Mouse (Mus musculus) brain, embryonic 14.5 days (tissue): ENCODE measurements around the gene Senp1.

Experiments
- CTCF ChIP-seq: fragments of 200-500 bp; IDR thresholded peaks from 2 replicates; pipeline ENCODE4 v1.5.1; 2012; ENCODE audit warnings: inconsistent platforms, mild to moderate bottlenecking, moderate library complexity, borderline replicate concordance; ENCODE audit not compliant: insufficient read depth, insufficient read length; ENCODE audit errors: extremely low read depth
- POLR2A ChIP-seq: fragments of 200-500 bp; IDR thresholded peaks from 2 replicates; pipeline ENCODE4 v1.6.1; 2012; ENCODE audit warnings: mild to moderate bottlenecking, inconsistent platforms, borderline replicate concordance; ENCODE audit not compliant: poor library complexity, insufficient read depth, insufficient read length, severe bottlenecking; ENCODE audit errors: extremely low read depth

DNA sequence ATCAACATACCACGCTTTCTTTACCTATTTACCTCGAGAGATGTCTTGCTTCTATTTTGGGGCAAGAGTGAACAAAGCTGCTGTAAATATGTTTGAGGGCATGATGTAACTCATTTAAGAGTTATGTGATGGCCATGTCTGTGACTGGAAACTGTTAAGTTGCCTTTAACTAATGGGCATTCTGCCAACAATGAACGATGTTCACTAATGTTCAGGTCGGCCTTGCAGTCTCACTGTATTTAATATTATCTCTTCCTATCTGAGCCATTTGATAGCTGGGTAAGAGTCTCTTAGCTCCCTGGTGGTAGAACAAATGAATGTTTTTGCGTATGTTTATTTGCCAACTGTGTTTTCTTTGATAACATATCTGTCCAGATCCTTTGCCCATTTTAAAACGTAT, 13.0 kb upstream of the Senp1 start:
- no peak for TF ChIP-seq CTCF
- no peak for TF ChIP-seq POLR2A
